Mouse (Mus musculus) MEL (cell line): Measurements from ENCODE around the gene Commd7.

Experiments used
- GABPA ChIP-seq: IDR thresholded peaks from 2 replicates; pipeline ENCODE4 v1.6.1; 2012; ENCODE audit warnings: low read depth, mild to moderate bottlenecking, inconsistent platforms, low read length, improper control_type of control experiment, moderate library complexity
- KAT2A ChIP-seq: conservative IDR thresholded peaks from 2 replicates; pipeline ENCODE4 v1.6.1; 2012; ENCODE audit warnings: low read depth, low read length, improper control_type of control experiment, inconsistent platforms

DNA sequence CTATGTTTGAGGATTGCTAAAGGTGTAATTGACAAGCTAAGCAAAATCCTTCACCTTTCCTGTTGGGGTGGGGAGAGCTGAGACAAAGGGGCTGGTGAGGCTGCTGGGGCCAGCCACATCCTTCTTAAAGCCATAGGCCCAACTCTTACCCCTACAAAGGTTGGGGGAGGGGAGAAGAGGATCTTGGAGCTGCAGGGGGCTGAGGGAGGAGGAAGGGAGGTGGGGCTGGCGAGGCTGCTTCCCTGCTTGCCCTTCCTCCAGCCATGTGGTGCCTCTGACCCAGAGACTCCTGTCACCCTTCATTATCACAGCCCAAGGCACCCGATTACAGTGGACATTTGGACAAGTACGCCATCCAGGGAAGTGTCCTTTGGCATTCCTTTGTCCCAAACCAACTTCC is 19.1 kb upstream of the Commd7 start:
- TF ChIP-seq KAT2A (no peak), GABPA (no peak)
